Mouse (Mus musculus): ENCODE data around the gene Ttc12. TPM values are rescaled to one million over a fixed set of nuclear protein-coding genes. Genes with fewer than 3 reads are reported as not detected.

Gene Ttc12
- polyA plus RNA-seq, 1 experiment from 2014 or later: 0.47 TPM

DNA sequence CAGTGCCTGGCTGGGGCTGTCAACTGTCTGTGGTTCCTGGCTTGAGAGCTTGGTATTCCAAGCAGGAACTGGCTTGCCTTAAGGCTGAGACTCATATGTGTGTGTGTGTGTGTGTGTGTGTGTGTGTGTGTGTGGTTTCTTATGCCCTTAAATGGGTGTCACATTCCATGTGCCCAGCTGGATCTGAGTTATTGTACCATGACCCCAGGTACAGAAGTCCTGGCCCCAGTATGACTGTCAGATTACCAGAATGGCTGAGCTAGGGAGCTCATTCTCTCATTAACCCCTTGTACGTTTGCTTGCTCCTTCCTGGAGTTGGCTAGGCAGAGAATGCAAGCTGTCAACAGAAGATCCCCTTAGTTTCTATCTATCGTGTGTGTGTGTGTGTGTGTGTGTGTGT is 28.3 kb upstream of the Ttc12 start:
- no peaks in the 10 kb centered on the region; the same call in 1 of the 2 replicates for H3K36me3 ChIP-seq (ENCODE audit: control insufficient read depth, insufficient read depth)
- WGBS: 62% methylated on average over 2 of the region's 2 CpGs
- H3K9me3 ChIP-seq (ENCODE audit: control insufficient read depth): no peaks in the 10 kb centered on the region
- no peak overlapping the region for H3K4me2 ChIP-seq (replicated peaks; ENCODE audit: low read depth)
- no peak overlapping the region for H3K27ac ChIP-seq (ENCODE audit: low read depth, low read length)
- no peaks in the 10 kb centered on the region for H3K27me3 ChIP-seq (replicated peaks; ENCODE audit: control insufficient read depth, insufficient read depth, low read length)
- ATAC-seq: peak; percentile 77
- no peaks in the 10 kb centered on the region for H3K4me1 ChIP-seq (replicated peaks; ENCODE audit: control insufficient read depth, insufficient read depth, low read length)
- H3K9ac ChIP-seq (ENCODE audit: low read depth, low read length): no peak overlapping the region
- H3K4me3 ChIP-seq (ENCODE audit: low read depth, low read length): no peak overlapping the region
- no peak for TF ChIP-seq CTCF (IDR thresholded peaks at IDR 0.05; ENCODE audit: low read depth)

DNA sequence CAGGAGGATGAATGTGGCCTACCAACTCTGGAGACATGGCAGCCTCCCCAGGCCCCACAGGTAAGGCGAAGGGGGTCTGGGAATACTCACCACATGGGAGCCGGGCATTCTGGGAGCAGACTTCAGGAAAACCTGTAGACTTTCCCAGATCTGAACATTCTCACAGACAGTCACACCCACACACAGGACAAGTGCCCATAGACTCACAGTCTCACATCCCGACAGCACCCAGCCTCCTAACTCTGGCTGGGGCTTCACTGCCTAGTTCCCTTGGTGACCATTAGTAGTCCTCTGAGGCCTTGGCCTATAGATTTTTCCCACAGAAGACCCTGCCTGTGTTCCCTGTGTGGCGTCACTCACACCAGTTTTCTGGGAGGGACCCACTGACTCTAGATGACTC is 24.6 kb upstream of the Ttc12 start:
- ATAC-seq: no peak
- H3K4me1 ChIP-seq (replicated peaks; ENCODE audit: control insufficient read depth, insufficient read depth, low read length): no peaks in the 10 kb centered on the region
- no peak for TF ChIP-seq CTCF (IDR thresholded peaks at IDR 0.05; ENCODE audit: low read depth)
- no peak overlapping the region for H3K27ac ChIP-seq (ENCODE audit: low read depth, low read length)
- H3K9me3 ChIP-seq (ENCODE audit: control insufficient read depth): no peaks in the 10 kb centered on the region
- no peak overlapping the region for H3K4me2 ChIP-seq (replicated peaks; ENCODE audit: low read depth)
- no peak overlapping the region for H3K9ac ChIP-seq (ENCODE audit: low read depth, low read length)
- H3K27me3 ChIP-seq (replicated peaks; ENCODE audit: control insufficient read depth, insufficient read depth, low read length): no peaks in the 10 kb centered on the region
- WGBS: 89% methylated on average over 4 of the region's 4 CpGs
- no peaks in the 10 kb centered on the region for H3K36me3 ChIP-seq (ENCODE audit: control insufficient read depth, insufficient read depth)
- H3K4me3 ChIP-seq (ENCODE audit: low read depth, low read length): no peak overlapping the region

DNA sequence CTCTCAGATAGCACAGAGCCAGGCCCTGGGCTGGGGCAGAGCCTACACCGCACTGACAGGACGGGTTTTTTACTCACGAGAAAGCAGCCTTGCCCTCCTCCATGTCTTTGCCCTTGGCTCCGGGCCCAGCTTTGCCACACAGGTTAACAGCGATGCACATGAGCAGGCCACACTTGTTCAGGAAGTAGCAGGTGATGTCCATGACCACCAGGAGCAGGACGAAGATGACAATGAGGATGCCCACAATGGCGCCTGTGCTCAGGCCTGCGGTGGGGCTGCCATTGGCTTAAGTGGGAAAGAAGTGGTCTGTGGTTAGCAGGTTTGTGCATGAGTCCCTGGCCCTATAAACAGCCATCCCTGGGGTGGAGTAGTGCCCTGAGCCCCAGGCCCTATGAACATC is 23.6 kb upstream of the Ttc12 start:
- H3K9me3 ChIP-seq (ENCODE audit: control insufficient read depth): no peaks in the 10 kb centered on the region
- 89% methylated on average over 8 of the region's 8 CpGs for WGBS

DNA sequence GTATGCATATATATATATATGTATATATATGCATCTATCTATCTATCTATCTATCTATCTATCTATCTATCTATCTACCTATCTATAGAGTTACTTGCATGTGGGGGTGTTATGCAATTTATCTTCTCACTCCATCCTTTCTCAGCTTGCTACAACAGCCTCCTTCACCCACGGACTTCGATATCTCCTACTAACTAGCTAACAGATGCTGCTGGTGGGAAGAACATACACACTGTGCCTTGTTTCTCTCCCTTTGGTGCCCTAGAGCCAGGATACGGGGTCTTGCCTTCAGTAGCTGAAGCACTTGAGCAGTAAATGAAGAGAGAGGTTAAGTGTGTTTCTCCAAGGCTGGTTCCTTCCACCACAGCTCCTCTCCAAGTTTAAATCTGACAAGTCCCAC is 23.1 kb upstream of the Ttc12 start:
- Histone ChIP-seq H3K27me3 (replicated peaks; ENCODE audit: control insufficient read depth, insufficient read depth, low read length) (no peaks in the 10 kb centered on the region), H3K9me3 (ENCODE audit: control insufficient read depth) (no peaks in the 10 kb centered on the region), H3K9ac (ENCODE audit: low read depth, low read length) (no peak overlapping the region), H3K4me3 (ENCODE audit: low read depth, low read length) (no peak overlapping the region), H3K27ac (ENCODE audit: low read depth, low read length) (no peak overlapping the region), H3K4me1 (replicated peaks; ENCODE audit: control insufficient read depth, insufficient read depth, low read length) (no peaks in the 10 kb centered on the region), H3K4me2 (replicated peaks; ENCODE audit: low read depth) (no peak overlapping the region), H3K36me3 (ENCODE audit: control insufficient read depth, insufficient read depth) (no peaks in the 10 kb centered on the region; the same call in 1 of the 2 replicates)
- TF ChIP-seq CTCF (IDR thresholded peaks at IDR 0.05; ENCODE audit: low read depth): no peak
- WGBS: 95% methylated on average over 3 of the region's 3 CpGs
- no peak for ATAC-seq

More for the DNA sequence above, 23.6 kb upstream of the Ttc12 start:
- Histone ChIP-seq H3K9ac (ENCODE audit: low read depth, low read length) (no peak overlapping the region), H3K27ac (ENCODE audit: low read depth, low read length) (no peak overlapping the region), H3K4me1 (replicated peaks; ENCODE audit: control insufficient read depth, insufficient read depth, low read length) (no peaks in the 10 kb centered on the region), H3K27me3 (replicated peaks; ENCODE audit: control insufficient read depth, insufficient read depth, low read length) (no peaks in the 10 kb centered on the region), H3K36me3 (ENCODE audit: control insufficient read depth, insufficient read depth) (no peaks in the 10 kb centered on the region; the same call in 1 of the 2 replicates), H3K4me2 (replicated peaks; ENCODE audit: low read depth) (no peak overlapping the region), H3K4me3 (ENCODE audit: low read depth, low read length) (no peak overlapping the region)
- TF ChIP-seq CTCF (IDR thresholded peaks at IDR 0.05; ENCODE audit: low read depth): no peak
- no peak for ATAC-seq

DNA sequence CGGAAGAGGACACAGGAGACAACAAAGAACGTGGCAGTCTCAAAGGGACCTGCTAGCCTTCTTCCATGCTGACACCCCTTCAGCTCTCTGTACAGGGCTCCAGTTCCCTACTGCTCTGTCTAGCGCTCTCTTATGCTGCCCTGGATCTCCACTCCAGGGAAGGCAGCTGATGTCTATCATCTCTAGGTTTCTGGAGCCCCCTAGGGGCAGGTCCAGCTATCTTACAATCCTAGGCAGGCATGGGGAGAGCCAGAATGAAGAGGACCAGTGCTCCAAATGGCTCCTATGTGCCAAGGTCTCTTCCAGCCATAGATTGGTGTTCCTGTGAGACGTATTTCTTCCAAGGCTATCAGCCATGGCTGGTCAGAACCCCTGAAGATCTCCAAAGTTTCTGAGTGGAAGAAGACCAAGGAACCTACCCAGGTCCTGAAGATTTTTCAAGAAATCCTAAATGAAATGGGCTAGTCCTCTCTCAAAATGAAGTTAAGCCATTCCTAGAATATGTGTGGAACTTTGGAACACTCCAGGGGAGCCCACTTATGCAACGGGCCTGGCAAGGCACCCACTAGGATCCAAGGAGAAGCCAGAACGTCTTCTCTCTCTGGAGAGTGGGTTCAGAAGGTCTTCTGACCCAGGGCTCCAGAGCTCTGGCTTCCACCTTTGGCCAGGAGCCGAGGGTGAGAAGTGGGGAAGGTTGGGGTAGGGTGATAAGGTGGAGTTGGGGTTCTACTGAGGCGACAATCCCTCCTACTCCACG is 22.0 kb upstream of the Ttc12 start:
- ATAC-seq: no peak
- H3K4me3 ChIP-seq (ENCODE audit: low read depth, low read length): no peak overlapping the region
- no peak; the same call in 1 of the 2 replicates for TF ChIP-seq CTCF (IDR thresholded peaks at IDR 0.05; ENCODE audit: low read depth)
- H3K4me2 ChIP-seq (replicated peaks; ENCODE audit: low read depth): no peak overlapping the region
- no peaks in the 10 kb centered on the region for H3K9me3 ChIP-seq (ENCODE audit: control insufficient read depth)
- no peaks in the 10 kb centered on the region for H3K27me3 ChIP-seq (replicated peaks; ENCODE audit: control insufficient read depth, insufficient read depth, low read length)
- H3K27ac ChIP-seq (ENCODE audit: low read depth, low read length): no peak overlapping the region
- no peak overlapping the region for H3K9ac ChIP-seq (ENCODE audit: low read depth, low read length)
- H3K36me3 ChIP-seq (ENCODE audit: control insufficient read depth, insufficient read depth): no peaks in the 10 kb centered on the region; the same call in 1 of the 2 replicates
- 79% methylated on average over 9 of the region's 9 CpGs for WGBS
- no peaks in the 10 kb centered on the region for H3K4me1 ChIP-seq (replicated peaks; ENCODE audit: control insufficient read depth, insufficient read depth, low read length)

DNA sequence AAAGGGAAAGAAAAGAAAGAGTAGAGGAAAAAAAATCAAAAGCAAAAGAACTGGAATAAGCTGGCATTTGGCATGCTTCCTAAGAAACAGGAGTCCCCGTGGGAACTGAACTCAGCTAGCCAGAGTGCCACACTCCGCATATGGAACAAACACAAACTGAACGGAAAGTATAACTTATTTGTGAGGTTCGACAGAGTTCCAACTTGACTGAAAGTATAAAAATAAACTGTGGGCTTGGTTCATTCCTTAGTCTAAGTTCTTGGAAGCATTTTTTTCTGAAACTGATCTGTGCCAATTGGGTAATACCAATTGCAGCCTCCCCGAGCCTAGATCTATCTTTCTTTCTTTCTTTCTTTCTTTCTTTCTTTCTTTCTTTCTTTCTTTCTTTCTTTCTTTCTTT is 18.6 kb upstream of the Ttc12 start:
- Histone ChIP-seq H3K4me2 (replicated peaks; ENCODE audit: low read depth) (no peak overlapping the region), H3K27me3 (replicated peaks; ENCODE audit: control insufficient read depth, insufficient read depth, low read length) (no peaks in the 10 kb centered on the region), H3K36me3 (ENCODE audit: control insufficient read depth, insufficient read depth) (no peaks in the 10 kb centered on the region; the same call in 1 of the 2 replicates), H3K9ac (ENCODE audit: low read depth, low read length) (no peak overlapping the region), H3K4me1 (replicated peaks; ENCODE audit: control insufficient read depth, insufficient read depth, low read length) (no peaks in the 10 kb centered on the region), H3K27ac (ENCODE audit: low read depth, low read length) (no peak overlapping the region), H3K9me3 (ENCODE audit: control insufficient read depth) (no peaks in the 10 kb centered on the region), H3K4me3 (ENCODE audit: low read depth, low read length) (no peak overlapping the region)
- ATAC-seq: no peak
- 80% methylated on average over 5 of the region's 5 CpGs for WGBS
- TF ChIP-seq CTCF (IDR thresholded peaks at IDR 0.05; ENCODE audit: low read depth): no peak

Measured in intestine, postnatal 0 days (tissue).